Mouse (Mus musculus) neural tube, embryonic 11.5 days (tissue): Measurements from ENCODE around the gene Zfp3. TPM values are rescaled to one million over a fixed set of nuclear protein-coding genes. Genes with fewer than 3 reads are reported as not detected.

ENCODE experiments used
- ATAC-seq: fragments of 200-750 bp; cut with Nextera tagmentation; 2 replicates; pipeline ENCODE4 v1.8.0; 2017; ENCODE audit warnings: moderate number of reproducible peaks, mild to moderate bottlenecking, moderate TSS enrichment, moderate library complexity; ENCODE audit not compliant: insufficient read depth, low FRiP score, low TSS enrichment
- DNase-seq: peaks from one replicate; pipeline ENCODE4 v3.0.0-alpha.2; 2015; ENCODE audit warnings: low spot score
- H3K27ac ChIP-seq: fragments of 300-500 bp; sonication (generic); 2 replicates; pipeline ENCODE4 v1.5.1; 2014; ENCODE audit warnings: low read depth, mild to moderate bottlenecking, low read length
- H3K27me3 ChIP-seq: fragments of 300-500 bp; sonication (generic); 2 replicates; pipeline ENCODE4 v1.6.1; 2014; ENCODE audit warnings: mild to moderate bottlenecking, low read length, mixed read lengths; ENCODE audit not compliant: control insufficient read depth, insufficient read depth
- H3K36me3 ChIP-seq: fragments of 300-500 bp; sonication (generic); 2 replicates; pipeline ENCODE4 v1.6.1; 2014; ENCODE audit warnings: mild to moderate bottlenecking, low read length, moderate library complexity, mixed read lengths; ENCODE audit not compliant: control insufficient read depth, insufficient read depth
- H3K4me1 ChIP-seq: fragments of 300-500 bp; sonication (generic); 2 replicates; pipeline ENCODE4 v1.6.1; 2014; ENCODE audit warnings: low read length, mixed read lengths; ENCODE audit not compliant: control insufficient read depth, insufficient read depth
- H3K4me2 ChIP-seq: fragments of 300-500 bp; sonication (generic); 2 replicates; pipeline ENCODE4 v1.6.1; 2014; ENCODE audit warnings: low read depth, mild to moderate bottlenecking, moderate library complexity
- H3K4me3 ChIP-seq: fragments of 300-500 bp; sonication (generic); 2 replicates; pipeline ENCODE4 v1.5.1; 2014; ENCODE audit warnings: low read depth, low read length
- H3K9ac ChIP-seq: fragments of 300-500 bp; sonication (generic); 2 replicates; pipeline ENCODE4 v1.6.1; 2014; ENCODE audit warnings: mild to moderate bottlenecking, low read length
- H3K9me3 ChIP-seq: fragments of 300-500 bp; sonication (generic); 2 replicates; pipeline ENCODE4 v1.6.1; 2016; ENCODE audit warnings: low read length; ENCODE audit not compliant: control insufficient read depth
- WGBS: fragments of 180-500 bp; shearing (Covaris S2); extraction: QIAGEN DNeasy Blood & Tissue Kit; methylation state at CpG from one replicate; pipeline ENCODE4 v1.1.7; 2014; 5-methylcytosine and 5-hydroxymethylcytosine counted together
- polyA plus RNA-seq: library from polyadenylated mRNA; unstranded; fragments of >200 nt; fragmentation: Nextera tagmentation; extraction: Ambion mirVana; gene quantifications from 2 replicates; pipeline ENCODE4 v1.2.1, GENCODE M21; 2014

The Zfp3 gene
- polyA plus RNA-seq, 1 experiment from 2014 or later = 10.6 TPM

DNA sequence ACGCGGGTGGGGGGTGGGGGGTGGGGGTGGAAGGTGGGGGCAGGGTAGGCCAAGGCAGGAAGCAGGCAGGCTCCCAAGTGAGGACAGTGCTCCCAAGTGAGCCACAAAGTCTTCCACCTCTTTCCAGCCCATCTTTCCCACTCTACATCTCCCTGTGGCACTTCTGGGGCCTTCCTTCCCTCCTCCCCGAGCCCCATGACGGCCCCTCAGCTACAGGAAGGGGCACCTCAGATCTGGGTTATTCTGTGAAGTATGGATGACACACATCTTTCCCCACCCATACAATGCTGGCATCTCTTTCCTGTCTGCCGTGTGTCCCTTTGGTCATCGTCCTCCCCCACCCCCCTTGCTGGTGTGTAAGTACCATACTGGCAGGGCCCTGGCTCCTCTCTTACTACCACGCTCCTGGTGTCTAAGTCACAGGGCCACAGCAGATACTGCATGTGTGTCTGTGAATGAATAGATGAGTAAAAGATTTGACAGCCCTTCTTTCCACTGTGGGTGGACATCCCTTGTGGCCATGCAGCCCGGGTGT lies 41.7 kb downstream of the Zfp3 start:
- Histone ChIP-seq H3K4me1 (no peaks in the 10 kb centered on the region), H3K36me3 (no peaks in the 10 kb centered on the region), H3K4me2 (no peak overlapping the region), H3K4me3 (no peak overlapping the region), H3K9ac (no peak overlapping the region), H3K27ac (no peak overlapping the region), H3K9me3 (0 out of 2 replicates have a peak, but pooled peaks cover 4% of the 10 kb centered on the region), H3K27me3 (no peaks in the 10 kb centered on the region)
- WGBS = 82% methylated on average over 8 of the region's 8 CpGs
- DNase-seq (no peak), ATAC-seq (no peak)

DNA sequence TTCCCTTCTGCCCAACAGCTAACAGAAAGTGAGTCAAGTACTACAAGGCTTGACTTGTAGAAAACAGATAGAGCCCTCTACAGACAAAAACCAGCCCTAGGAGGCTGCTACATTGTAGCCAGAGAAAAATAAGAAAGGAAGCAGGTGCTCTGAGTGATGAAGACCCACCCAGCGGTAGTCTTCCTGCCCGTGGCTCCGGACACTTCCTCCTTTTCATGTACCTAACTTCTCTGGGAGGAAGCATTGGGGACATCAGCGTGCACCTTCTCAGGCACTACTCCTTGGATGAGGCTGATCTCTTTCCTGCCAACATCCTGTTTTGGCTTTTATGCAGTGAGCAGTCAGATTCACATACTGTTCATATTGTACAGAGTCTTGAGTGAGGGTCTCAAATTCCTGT lies 42.7 kb downstream of the Zfp3 start:
- Histone ChIP-seq H3K27me3 (no peaks in the 10 kb centered on the region), H3K9me3 (0 out of 2 replicates have a peak, but pooled peaks cover 4% of the 10 kb centered on the region), H3K4me1 (no peaks in the 10 kb centered on the region), H3K9ac (no peak overlapping the region), H3K27ac (no peak overlapping the region), H3K36me3 (no peaks in the 10 kb centered on the region), H3K4me2 (no peak overlapping the region), H3K4me3 (no peak overlapping the region)
- WGBS = 86% methylated on average over 4 of the region's 4 CpGs
- DNase-seq (no peak), ATAC-seq (no peak)

DNA sequence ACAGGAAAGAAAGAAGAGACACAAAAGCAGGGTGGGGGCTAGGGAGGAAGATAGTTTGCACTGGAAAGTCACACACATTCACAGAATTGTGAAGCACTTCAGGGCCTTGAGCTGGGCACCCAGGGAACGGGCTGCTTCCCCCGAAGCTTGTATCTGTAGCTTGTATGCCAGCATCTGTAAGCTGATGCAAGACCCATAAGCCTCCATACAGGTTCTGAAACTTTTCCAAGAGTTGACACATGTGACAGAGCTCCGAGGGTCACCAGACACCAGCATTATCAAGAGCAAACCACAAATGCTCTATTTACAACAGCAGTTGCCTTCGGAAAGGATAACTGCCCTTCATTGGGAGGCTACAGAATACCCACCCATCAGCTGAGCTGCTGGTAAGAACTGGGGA lies 43.6 kb downstream of the Zfp3 start:
- ATAC-seq (no peak), DNase-seq (no peak)
- Histone ChIP-seq H3K4me1 (no peaks in the 10 kb centered on the region), H3K27me3 (no peaks in the 10 kb centered on the region), H3K9ac (no peak overlapping the region), H3K4me3 (no peak overlapping the region), H3K27ac (no peak overlapping the region), H3K4me2 (no peak overlapping the region), H3K9me3 (no peaks in the 10 kb centered on the region), H3K36me3 (no peaks in the 10 kb centered on the region)
- 90% methylated on average over 4 of the region's 4 CpGs for WGBS

DNA sequence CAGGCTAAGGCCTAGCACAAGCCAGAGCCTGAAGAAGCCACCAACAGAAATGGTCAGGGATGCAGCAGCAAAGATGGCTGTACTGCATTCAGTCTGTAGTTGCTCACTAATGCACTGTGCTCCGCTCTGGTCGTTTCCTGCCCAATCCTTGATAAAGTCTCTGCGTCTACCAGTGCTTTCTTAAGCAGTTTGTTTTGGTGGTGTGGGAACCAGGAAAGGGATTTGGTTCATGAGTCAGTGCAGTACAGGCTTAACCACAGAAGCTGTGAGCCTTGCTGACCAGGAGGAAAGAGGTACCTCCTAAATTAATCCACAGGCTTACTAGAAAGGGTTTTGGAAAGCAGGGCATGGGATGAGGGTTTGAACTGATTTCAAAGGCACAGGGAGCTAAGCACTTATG lies 44.1 kb downstream of the Zfp3 start:
- 75% methylated on average over 3 of the region's 3 CpGs for WGBS
- H3K27me3 ChIP-seq = no peaks in the 10 kb centered on the region
- no peak overlapping the region for H3K4me2 ChIP-seq
- no peak overlapping the region for H3K27ac ChIP-seq
- H3K4me3 ChIP-seq = no peak overlapping the region
- no peaks in the 10 kb centered on the region for H3K4me1 ChIP-seq
- H3K36me3 ChIP-seq = no peaks in the 10 kb centered on the region
- no peak for DNase-seq
- H3K9me3 ChIP-seq = no peaks in the 10 kb centered on the region
- H3K9ac ChIP-seq = no peak overlapping the region
- ATAC-seq = no peak

DNA sequence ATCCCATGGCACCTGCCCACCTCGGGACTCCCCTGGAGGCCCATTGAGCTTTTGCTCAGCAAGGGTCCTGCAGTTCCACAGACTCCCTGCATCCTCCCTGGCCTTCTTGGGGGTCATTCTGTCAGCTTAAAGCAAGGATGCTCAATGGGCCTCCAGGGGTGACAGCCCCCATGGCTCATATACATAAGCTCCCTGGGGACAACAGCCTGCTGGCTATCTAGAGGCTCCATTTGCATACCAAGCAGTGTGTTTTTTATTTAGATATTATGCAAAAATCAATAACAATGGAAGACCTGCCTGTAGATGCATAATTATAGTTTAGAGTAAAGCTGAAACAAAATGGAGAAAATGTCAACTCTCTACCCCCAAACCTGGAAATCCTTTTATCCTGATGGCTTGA lies 45.0 kb downstream of the Zfp3 start:
- no peak overlapping the region for H3K4me2 ChIP-seq
- no peak overlapping the region for H3K9ac ChIP-seq
- ATAC-seq (no peak), DNase-seq (no peak)
- H3K36me3 ChIP-seq = no peaks in the 10 kb centered on the region
- WGBS = 24% methylated on average over 1 of the region's 1 CpGs
- no peaks in the 10 kb centered on the region for H3K9me3 ChIP-seq
- no peak overlapping the region for H3K27ac ChIP-seq
- no peaks in the 10 kb centered on the region for H3K4me1 ChIP-seq
- H3K27me3 ChIP-seq = no peaks in the 10 kb centered on the region
- H3K4me3 ChIP-seq = no peak overlapping the region

DNA sequence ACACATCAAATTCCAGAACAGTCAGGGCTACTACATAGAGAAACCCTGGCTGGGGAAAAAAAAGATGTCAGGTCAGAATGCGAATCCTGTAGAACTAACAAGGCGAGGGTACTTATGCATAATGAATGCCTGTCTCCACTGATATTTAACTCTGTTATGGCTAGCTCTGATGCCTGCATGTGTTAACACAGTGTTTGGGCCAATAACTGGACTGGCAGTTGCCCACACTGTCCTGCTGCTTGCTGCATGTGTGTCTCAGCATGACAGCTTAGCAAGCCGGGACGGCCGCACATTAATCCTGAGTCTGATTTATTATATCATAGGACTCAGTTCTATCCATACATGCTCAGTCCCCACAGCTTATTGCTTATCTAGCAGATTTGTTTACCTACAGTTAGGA lies 47.0 kb downstream of the Zfp3 start:
- Histone ChIP-seq H3K9me3 (no peaks in the 10 kb centered on the region), H3K9ac (no peak overlapping the region), H3K4me1 (no peaks in the 10 kb centered on the region), H3K36me3 (no peaks in the 10 kb centered on the region), H3K4me3 (no peak overlapping the region), H3K4me2 (no peak overlapping the region), H3K27me3 (no peaks in the 10 kb centered on the region), H3K27ac (no peak overlapping the region)
- WGBS = 88% methylated on average over 5 of the region's 5 CpGs
- ATAC-seq = no peak
- no peak for DNase-seq

DNA sequence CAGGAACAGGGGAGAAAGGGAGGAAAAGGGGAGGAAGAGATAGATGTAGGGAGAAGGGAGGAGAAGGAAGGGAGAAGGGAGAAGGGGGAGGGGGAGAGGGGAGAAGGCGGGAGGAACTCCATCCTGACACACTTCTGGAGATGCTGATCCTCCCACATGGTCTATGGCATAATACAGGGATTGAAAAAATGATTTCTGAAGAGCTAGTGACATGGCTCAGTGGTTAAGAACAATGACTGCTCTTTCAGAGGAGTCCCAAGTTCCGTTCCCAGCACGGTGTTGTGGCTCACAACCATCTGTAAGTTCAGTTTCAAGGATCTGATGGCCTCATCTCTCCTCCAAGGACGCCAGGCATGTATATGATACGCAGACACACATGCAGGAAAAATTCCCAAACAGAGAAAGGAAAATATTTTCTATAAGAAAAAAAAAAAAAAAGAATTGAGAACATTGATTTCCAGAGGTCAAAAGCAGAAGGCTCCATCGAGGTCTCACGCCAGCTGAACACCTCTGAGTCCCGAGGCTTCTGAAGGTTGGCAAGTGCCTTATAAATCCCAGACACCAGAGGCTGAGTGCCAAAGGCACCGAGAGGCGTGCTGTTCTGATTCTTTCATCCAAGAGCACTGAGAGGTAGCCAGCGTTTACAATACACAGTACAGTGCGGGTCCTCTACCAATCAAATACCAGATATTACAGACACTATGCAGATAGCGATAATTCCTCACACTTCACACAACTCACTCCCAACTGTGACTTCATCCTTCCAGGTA lies 47.6 kb downstream of the Zfp3 start:
- DNase-seq (no peak), ATAC-seq (no peak)
- H3K36me3 ChIP-seq = no peaks in the 10 kb centered on the region
- no peak overlapping the region for H3K27ac ChIP-seq
- WGBS = 82% methylated on average over 13 of the region's 13 CpGs
- no peak overlapping the region for H3K9ac ChIP-seq
- H3K4me1 ChIP-seq = no peaks in the 10 kb centered on the region
- no peak overlapping the region for H3K4me2 ChIP-seq
- no peaks in the 10 kb centered on the region for H3K27me3 ChIP-seq
- no peaks in the 10 kb centered on the region for H3K9me3 ChIP-seq
- no peak overlapping the region for H3K4me3 ChIP-seq

DNA sequence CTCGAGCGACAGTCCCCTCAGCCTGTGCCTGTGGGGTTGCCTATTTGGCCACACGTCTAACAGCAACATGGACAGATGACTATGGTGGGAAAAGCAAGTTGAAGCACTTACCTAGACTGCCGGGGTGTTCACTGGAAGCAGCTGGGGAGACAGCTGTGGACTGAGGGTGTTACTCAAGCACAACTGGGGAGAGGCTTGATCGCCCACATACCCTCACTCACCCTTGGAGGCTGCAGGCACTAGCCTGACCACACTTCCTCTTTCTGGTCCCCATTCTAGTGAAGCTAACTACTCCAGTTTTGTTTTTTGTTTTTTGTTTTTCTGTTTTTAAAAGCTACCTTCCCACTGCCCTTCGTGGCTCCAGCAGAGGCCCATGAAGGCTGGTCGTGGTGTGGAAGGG lies 48.4 kb downstream of the Zfp3 start, which contains the start of gene Scimp:
Gene Scimp, minus strand, starts transcription at position 222 of the 400 bp plus-strand sequence.
- H3K36me3 ChIP-seq = no peaks in the 10 kb centered on the region
- no peaks in the 10 kb centered on the region for H3K27me3 ChIP-seq
- DNase-seq (no peak), ATAC-seq (no peak)
- H3K4me1 ChIP-seq = no peaks in the 10 kb centered on the region
- 85% methylated on average over 7 of the region's 7 CpGs for WGBS
- no peak within 1 kb of the TSS for H3K27ac ChIP-seq
- no peaks in the 10 kb centered on the region for H3K9me3 ChIP-seq
- no peak within 1 kb of the TSS for H3K4me3 ChIP-seq
- no peak within 1 kb of the TSS for H3K4me2 ChIP-seq
- H3K9ac ChIP-seq = no peak within 1 kb of the TSS

DNA sequence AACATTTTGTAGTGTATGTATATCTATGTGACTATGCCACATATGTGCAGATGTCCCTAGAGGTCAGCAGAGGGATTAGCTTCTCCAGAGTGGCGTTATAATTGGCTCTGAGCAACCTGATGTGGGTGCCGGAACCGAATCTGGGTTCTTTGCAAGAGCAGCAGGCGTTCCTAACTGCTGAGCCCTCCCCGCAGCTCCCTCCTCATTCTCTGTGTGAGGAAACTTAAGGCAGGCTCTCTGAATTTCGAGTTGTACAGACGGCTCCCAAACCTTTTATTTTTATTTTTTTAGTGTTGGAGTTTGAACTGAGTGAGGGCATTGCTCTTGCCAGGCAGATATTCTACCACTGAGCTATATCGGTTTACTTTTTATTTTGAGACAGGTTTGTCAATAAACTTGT lies 51.1 kb downstream of the Zfp3 start:
- ATAC-seq (no peak), DNase-seq (no peak)
- H3K27ac ChIP-seq = no peak overlapping the region
- no peak overlapping the region for H3K4me2 ChIP-seq
- no peaks in the 10 kb centered on the region for H3K9me3 ChIP-seq
- H3K27me3 ChIP-seq = no peaks in the 10 kb centered on the region
- H3K4me1 ChIP-seq = no peaks in the 10 kb centered on the region
- H3K9ac ChIP-seq = no peak overlapping the region
- H3K36me3 ChIP-seq = no peaks in the 10 kb centered on the region
- H3K4me3 ChIP-seq = no peak overlapping the region
- WGBS = 79% methylated on average over 8 of the region's 8 CpGs
